Mouse (Mus musculus) brain, embryonic 14.5 days (tissue): Measurements from ENCODE around the gene Cpa4. TPM values are rescaled to one million over a fixed set of nuclear protein-coding genes. Genes with fewer than 3 reads are reported as not detected.

ENCODE experiments used
- DNase-seq: peaks from one replicate; pipeline ENCODE4 v3.0.0-alpha.2; 2011; ENCODE audit warnings: low read depth
- CTCF ChIP-seq: fragments of 200-500 bp; IDR thresholded peaks from 2 replicates; pipeline ENCODE4 v1.5.1; 2012; ENCODE audit warnings: inconsistent platforms, mild to moderate bottlenecking, moderate library complexity, borderline replicate concordance; ENCODE audit not compliant: insufficient read depth, insufficient read length; ENCODE audit errors: extremely low read depth
- POLR2A ChIP-seq: fragments of 200-500 bp; IDR thresholded peaks from 2 replicates; pipeline ENCODE4 v1.6.1; 2012; ENCODE audit warnings: mild to moderate bottlenecking, inconsistent platforms, borderline replicate concordance; ENCODE audit not compliant: poor library complexity, insufficient read depth, insufficient read length, severe bottlenecking; ENCODE audit errors: extremely low read depth
- polyA plus RNA-seq: library from polyadenylated mRNA; depleted of rRNA; stranded (reverse); fragments of >200 nt; gene quantifications from 2 replicates; pipeline ENCODE4 v1.2.3, GENCODE M21; 2012

The Cpa4 gene
- polyA plus RNA-seq, 1 experiment: 2.5 TPM

DNA sequence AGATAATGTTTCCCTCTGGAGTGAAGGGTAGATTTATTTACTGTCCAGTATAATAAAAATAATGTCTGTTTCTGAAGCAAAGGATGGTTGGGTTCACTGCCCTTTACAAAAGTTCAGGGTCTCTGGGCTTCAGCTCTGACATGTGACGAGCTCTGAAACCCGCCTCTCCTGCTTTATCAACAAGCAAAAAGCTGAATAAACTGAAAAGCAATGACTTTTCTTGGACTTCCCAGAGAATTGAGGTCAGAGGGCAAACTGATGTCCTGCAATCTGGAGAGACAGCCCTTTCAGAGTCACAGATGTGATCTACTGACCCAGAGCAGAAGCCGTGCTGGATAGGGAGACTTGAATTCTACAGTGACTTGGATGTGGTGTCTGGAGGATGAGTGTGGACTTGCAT, 31.9 kb downstream of the Cpa4 start:
- no peak for TF ChIP-seq POLR2A
- no peak for TF ChIP-seq CTCF
- no peak for DNase-seq

DNA sequence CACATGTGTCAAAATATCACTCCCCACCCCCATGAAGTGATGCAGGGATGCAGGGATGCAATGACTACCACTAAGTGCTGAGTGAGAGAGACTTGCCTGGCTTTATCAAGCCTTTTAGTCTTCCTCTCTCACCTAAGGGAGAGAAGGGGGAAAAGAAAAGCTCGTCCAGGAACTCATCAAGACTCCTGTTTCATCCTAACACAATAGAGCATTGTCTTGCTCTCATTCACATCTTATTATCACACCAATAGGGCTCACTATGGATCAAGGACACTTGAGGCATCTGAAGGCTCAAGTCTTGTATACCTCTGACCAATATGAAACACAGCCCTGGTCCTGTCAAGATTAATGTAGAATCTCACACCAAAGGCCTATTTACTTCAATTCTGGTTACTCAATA, 32.8 kb downstream of the Cpa4 start:
- TF ChIP-seq CTCF (no peak), POLR2A (no peak)
- DNase-seq: no peak

- TF ChIP-seq CTCF (no peak), POLR2A (no peak)
- no peak for DNase-seq
Measured at GRCm38 (mm10) chr6:30604342-30604867, 36.2 kb downstream of the Cpa4 start.

- TF ChIP-seq POLR2A: no peak
- DNase-seq: no peak
Measured at GRCm38 (mm10) chr6:30605111-30605510, 36.9 kb downstream of the Cpa4 start.

GRCm38 (mm10) chr6:30605672-30606071, 37.5 kb downstream of the Cpa4 start:
- no peak for DNase-seq
- TF ChIP-seq POLR2A (no peak), CTCF (no peak)

- TF ChIP-seq CTCF (no peak), POLR2A (no peak)
Measured at GRCm38 (mm10) chr6:30610710-30611109, 42.5 kb downstream of the Cpa4 start, which contains the start of gene Cpa5. Gene Cpa5, plus strand, starts transcription at chr6:30611010.

GRCm38 (mm10) chr6:30611212-30611611, 43.0 kb downstream of the Cpa4 start:
- no peak for DNase-seq
- TF ChIP-seq CTCF: no peak
- no peak for TF ChIP-seq POLR2A

More at GRCm38 (mm10) chr6:30610710-30611109, 42.5 kb downstream of the Cpa4 start, which contains the start of gene Cpa5:
- DNase-seq: no peak

- TF ChIP-seq POLR2A: no peak
- TF ChIP-seq CTCF: no peak
- peak; percentile 42 for DNase-seq
Measured at GRCm38 (mm10) chr6:30614251-30614650, 46.1 kb downstream of the Cpa4 start.

DNA sequence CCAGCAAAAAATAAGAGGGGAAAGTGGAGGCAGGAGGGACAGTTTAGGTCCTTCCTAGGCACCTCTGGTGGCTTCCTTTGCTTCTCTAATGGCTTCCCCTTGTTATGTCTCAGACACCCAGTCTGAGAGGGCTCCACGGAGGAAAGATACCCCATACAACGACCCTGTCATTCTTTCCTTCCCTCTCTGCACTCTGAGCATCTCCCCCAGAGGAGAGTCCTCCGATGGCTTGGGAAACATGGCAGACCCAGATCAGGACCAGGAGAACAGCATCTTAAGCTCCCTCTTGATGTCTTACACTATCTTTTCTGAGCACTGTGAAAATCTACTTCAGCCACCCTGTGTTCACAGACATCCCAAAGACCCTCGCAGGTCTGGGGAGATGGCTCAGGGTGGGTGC, 47.6 kb downstream of the Cpa4 start:
- TF ChIP-seq CTCF (no peak), POLR2A (no peak)
- no peak for DNase-seq

DNA sequence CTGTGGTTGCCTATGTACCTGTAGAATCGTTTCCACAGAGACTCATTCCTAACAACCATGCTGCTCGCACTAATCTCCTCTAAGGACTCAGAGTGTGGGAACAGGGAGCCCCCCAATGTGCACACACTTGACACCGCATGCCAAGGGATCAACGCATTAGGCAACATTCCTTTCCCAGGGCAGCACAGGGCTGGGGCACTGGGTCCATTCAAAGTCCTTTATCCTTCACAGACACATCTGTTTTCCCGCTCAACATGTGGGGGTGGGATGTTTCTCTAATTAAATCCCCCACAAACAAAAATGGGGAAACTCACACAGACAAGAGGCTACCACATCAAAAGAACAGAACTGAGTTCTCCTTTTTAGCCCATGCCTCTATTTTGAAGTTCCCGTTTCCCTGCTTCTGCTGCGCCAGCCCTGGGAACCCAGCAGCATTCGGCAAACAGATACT, 48.3 kb downstream of the Cpa4 start:
- TF ChIP-seq POLR2A (no peak), CTCF (no peak)
- peak; percentile 77 for DNase-seq

- DNase-seq: peak; percentile 70
- no peak for TF ChIP-seq CTCF
- no peak for TF ChIP-seq POLR2A
Measured at GRCm38 (mm10) chr6:30617020-30617958, 49.1 kb downstream of the Cpa4 start.

DNA sequence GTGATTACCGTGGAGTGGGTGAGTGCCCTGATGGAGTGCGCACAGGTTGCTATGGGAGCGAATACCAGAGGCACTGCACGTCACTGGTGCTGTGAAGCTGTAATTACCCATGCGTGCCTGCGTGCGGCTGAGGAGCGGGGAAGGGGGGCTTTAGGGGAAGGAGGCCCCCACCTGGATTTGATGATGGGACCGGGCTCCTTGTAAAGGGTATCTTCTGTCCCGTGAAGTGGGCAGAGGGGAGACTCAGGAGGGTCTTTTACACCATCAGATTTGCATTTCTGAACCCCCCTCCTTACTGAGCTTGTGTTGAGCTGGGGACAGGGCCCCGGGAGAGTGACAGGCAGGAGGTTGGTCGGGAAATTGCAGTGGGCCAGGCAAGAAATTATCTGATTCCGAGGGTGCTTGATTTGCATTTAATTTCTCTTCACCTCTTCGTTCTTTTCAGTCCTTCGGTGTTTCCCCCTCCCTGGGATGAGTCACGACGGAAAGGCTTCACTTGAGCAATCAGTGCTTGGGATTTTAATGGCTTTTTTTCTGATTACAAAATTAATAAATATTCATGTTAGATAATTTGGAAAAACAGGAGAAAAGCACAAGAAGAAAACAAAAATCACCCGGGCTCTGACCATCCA, 49.9 kb downstream of the Cpa4 start:
- DNase-seq: peak; percentile 94

More for the DNA sequence above, 49.9 kb downstream of the Cpa4 start:
- TF ChIP-seq CTCF (peak; percentile 39; the same call in 1 of the 2 replicates), POLR2A (no peak)
